In genomic region chr16:36674457-36675204, GRCm38 (mm10) we compare ENCODE assay signal across 1 mouse cellular context.
A peak's percentile ranks its signal among the peaks of the same experiment; 100 is the strongest.
TF ChIP-seq lines count a peak whose summit lies in the region.

No protein-coding gene starts in this region.

TF ChIP-seq in CH12.LX, 34 proteins besides CTCF, POLR2A, EP300 and RAD21 (continued from another document):
- TF ChIP-seq ZNF384 (IDR thresholded peaks at IDR 0.05; ENCODE audit: low read depth, low read length): peak; percentile 34
- peak; percentile 67 for TF ChIP-seq MAZ (IDR thresholded peaks at IDR 0.05; ENCODE audit: low read depth, low read length)
- peak; percentile 43; the same call in 1 of the 2 replicates for TF ChIP-seq MAFK (IDR thresholded peaks at IDR 0.05; ENCODE audit: insufficient replicate concordance, low read length)
- no peak for TF ChIP-seq USF2 (conservative IDR thresholded peaks at IDR 0.05; ENCODE audit: low read depth, low read length)
- peak; percentile 83 for TF ChIP-seq MXI1 (IDR thresholded peaks at IDR 0.05; ENCODE audit: low read depth, low read length)
- no peak for TF ChIP-seq JUND (conservative IDR thresholded peaks at IDR 0.05; ENCODE audit: low read depth, low read length)
- TF ChIP-seq MAX (IDR thresholded peaks at IDR 0.05; ENCODE audit: low read length): peak; percentile 58; the same call in 1 of the 2 replicates
- peak; percentile 7; the same call in 1 of the 2 replicates for TF ChIP-seq TBP (conservative IDR thresholded peaks at IDR 0.05; ENCODE audit: low read depth, low read length)
- TF ChIP-seq ELF1 (IDR thresholded peaks at IDR 0.05; ENCODE audit: low read depth, low read length): peak; percentile 75
- peak; percentile 18 for TF ChIP-seq SMC3 (IDR thresholded peaks at IDR 0.05; ENCODE audit: low read depth, low read length)
- TF ChIP-seq HCFC1 (IDR thresholded peaks at IDR 0.05; ENCODE audit: low read depth, low read length): peak; percentile 55
- no peak for TF ChIP-seq JUN (IDR thresholded peaks at IDR 0.05; ENCODE audit: insufficient read depth, low read depth, low read length)
- no peak for TF ChIP-seq USF1 (IDR thresholded peaks at IDR 0.05; ENCODE audit: low read depth, low read length)
- TF ChIP-seq IRF4 (IDR thresholded peaks at IDR 0.05; ENCODE audit: low read depth, low read length): peak; percentile 82
- no peak for TF ChIP-seq ZC3H11A (IDR thresholded peaks at IDR 0.05; ENCODE audit: low read depth, low read length)
- TF ChIP-seq ETS1 (conservative IDR thresholded peaks at IDR 0.05; ENCODE audit: low read depth, low read length): peak; percentile 63
- no peak for TF ChIP-seq PAX5 (IDR thresholded peaks at IDR 0.05; ENCODE audit: low read length)
- TF ChIP-seq KAT2A (IDR thresholded peaks at IDR 0.05; ENCODE audit: insufficient replicate concordance, low read length): 0 out of 2 replicates have a peak, but pooled peaks have one; percentile 42
- TF ChIP-seq E2F4 (IDR thresholded peaks at IDR 0.05; ENCODE audit: insufficient replicate concordance, low read depth, low read length): no peak
- TF ChIP-seq UBTF (IDR thresholded peaks at IDR 0.05; ENCODE audit: low read depth, low read length): no peak
TF ChIP-seq in CH12.LX: peak in this region for 24.
